Mouse (Mus musculus) left cerebral cortex, postnatal 14 days (tissue): ENCODE measurements around the gene Stab1. TPM values are rescaled to one million over a fixed set of nuclear protein-coding genes. Genes with fewer than 3 reads are reported as not detected.

Experiments
- DNase-seq, 2 experiments: peaks; one replicate each; pipeline ENCODE4 v3.0.0; 2021 to 2022; ENCODE audit warnings: low spot score in 2 of 2, mixed read lengths in 1 of 2
- intact Hi-C: fragments of 180-260 bp; cut with DNase I; formaldehyde crosslinking; loops from one replicate; pipeline ENCODE4 v1.15.1; 2025
- long read RNA-seq, 2 experiments: library from polyadenylated mRNA; stranded (forward); transcript quantifications; one replicate each; pipeline ENCODE4 v2.0.0; 2021
- total RNA-seq, 2 experiments: library from RNA; stranded (reverse); gene quantifications; 2 replicates each; pipeline ENCODE4 v1.2.3; 2021

Stab1 gene
- 10 to 100 TPM; 26.8 to 31.4 TPM for total RNA-seq
- long read RNA-seq, experiment 1, full-length matches to known transcripts, result 2 of 6 reads
- long read RNA-seq, experiment 1, partial matches to known transcripts, result 3 of 6 reads
- long read RNA-seq, experiment 1, other reads (novel, unspliced or antisense), result 1 of 6 reads
- long read RNA-seq, experiment 2, partial matches to known transcripts, result 2 of 5 reads
- long read RNA-seq, experiment 2, other reads (novel, unspliced or antisense), result 2 of 5 reads

DNA sequence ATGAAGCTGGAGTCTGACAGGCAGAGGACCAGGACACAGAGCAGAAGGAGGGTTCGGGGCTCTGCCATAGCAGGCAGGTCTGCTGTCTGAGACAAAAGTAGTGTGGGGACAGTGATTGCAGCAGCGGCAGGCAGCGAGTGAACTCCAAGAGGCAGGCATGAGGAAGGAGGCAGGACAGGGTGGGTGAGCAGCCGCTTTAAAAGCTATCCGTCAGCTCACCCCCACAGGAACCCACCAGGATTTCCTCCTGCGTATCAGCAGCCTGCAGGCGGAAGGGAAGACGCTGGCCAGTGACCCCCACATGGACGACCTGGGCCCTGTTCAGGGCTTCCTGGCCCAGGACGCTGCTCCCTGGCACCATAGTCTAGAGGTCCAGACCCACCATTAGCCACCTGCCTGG lies at the start of gene Stab1:
Gene Stab1 (minus strand): TSS at position 217 of the 400 bp plus-strand sequence.
- DNase-seq, result no peak
- intact Hi-C loops, result no loop called here

DNA sequence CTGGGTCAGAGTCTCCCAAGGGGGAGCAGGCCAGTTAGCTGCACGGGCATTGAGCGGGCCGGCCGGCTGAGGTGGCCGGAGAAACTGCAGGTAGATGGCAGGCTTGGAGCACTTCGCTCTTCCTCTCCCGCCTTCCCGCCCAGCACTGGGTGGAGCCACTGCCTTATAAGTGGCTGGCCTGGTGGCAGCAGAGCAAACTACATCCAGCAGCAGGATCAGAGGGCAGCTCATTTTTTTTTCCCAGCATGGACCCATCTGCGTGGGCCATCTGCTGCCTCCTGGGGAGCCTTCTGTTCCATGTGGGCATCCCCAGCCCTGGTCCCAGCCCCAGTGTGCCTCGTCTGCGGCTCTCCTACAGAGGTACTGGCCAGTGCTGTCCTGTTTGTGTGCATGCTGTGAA lies 49.2 kb upstream of the Stab1 start, which contains the start of gene Sema3g:
Gene Sema3g (plus strand): TSS at position 195 of the 400 bp plus-strand sequence.
- intact Hi-C loops, result loop anchor here (2.0 kb wide), 1 partner anchor 15 kb away; no protein-coding TSS in a partner anchor
- no peak for DNase-seq

DNA sequence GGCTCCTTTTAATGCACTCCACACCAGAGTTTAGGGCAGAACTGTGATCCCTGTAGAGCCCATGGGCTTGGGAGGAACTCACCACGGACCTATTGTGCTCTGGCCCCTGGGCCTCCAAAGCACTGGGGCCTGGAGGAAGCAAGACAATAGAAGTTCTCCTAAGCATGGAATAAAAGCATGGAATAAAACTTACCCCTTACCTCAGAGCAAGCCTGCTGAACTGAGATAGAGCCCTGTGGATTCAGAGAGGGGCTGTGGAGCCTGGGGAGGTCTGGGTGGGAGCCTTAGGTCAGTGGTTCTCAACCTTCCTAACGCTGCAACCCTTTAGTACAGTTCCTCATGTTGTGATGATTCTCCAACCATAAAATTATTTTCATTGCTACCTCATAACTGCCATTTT lies 48.4 kb upstream of the Stab1 start, which contains the start of gene Nisch:
Gene Nisch (minus strand): TSS at position 101 of the 400 bp plus-strand sequence.
- DNase-seq, result no peak
- intact Hi-C loops, result loop anchor here (2.0 kb wide), 1 partner anchor 16 kb away; no protein-coding TSS in a partner anchor

DNA sequence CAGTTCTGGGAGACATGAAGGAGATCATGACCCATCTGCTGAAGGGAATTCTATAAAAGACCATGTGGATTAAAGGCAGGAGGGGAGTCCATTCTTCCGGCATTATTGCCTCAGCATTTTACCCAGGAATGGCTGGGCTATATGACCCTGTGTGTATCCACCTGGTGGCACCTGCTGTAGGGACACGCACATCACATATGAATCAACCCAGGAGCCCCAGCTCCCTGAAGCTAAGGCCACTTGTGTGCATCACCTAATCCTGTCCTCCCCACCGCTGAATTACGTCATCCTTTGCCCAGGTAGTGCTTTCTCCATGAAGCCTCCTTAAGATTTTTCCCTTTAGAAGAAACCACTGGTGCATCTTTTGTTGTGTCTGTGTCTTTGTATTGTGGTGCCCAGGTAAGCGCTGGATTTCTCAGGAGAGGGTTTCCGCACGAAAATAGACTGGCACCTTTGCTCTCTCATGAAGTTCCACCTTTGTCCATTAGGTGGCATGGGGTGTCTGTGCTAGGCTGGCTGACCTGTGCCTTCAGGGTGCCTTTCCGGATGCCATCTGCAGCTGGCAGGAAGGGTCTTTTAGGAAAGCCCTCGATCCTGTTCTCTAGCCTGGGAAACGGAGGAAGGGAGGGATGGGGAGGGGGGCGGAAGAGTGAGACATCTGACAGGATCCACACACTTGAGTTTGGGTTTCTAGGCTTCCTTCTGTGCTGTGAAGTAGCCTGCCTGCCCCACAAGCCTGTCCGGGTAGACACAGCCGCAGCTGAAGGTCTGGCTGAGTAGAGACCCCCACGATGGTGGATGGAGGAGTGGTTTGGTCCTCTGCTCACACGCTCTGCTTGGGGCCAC lies 46.9 kb upstream of the Stab1 start:
- intact Hi-C loops, result loop anchor here (2.0 kb wide), 1 partner anchor 17 kb away; no protein-coding TSS in a partner anchor
- DNase-seq, result peak in 1 of 2 experiments; percentile 67

DNA sequence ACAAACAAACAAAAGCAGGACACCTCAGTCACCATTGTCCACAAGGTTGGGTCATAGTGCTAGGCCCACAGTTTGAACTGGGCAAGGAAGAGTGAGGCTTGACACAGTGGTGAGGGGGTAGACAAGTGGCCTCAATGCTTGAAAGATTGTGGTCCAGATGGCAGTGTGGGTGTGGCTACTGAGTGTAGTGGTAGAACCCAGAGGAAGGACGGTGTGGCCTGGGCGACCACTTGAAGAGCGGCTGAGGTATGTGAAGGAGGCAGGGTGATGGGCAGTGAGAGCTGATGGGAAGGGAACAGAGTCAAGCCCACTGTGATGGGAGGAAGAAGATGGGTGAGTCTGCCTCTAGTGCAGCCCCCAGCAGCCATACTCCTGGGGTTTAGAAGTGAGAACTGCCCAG lies 46.2 kb upstream of the Stab1 start:
- no peak for DNase-seq
- intact Hi-C loops, result no loop called here

DNA sequence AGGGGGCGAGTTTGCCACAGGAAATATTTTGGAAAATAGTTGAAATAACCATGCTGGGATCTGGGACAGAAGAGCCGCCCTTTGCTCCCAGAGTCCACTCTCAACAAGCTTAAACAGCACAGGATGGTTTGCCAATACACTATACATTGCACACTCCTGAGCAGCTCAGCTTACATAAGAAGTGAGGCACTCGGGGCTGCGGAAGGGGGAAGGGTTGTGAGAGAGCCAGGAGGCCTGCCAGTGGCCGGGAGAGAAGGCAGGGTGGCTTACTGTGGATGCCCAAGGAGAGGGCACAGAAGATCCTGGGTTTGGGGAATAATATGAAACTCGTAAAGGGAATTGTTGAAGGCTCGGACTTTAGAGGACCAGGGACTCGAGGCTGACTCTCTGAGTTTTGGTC lies 45.4 kb upstream of the Stab1 start:
- DNase-seq, result no peak
- intact Hi-C loops, result no loop called here

DNA sequence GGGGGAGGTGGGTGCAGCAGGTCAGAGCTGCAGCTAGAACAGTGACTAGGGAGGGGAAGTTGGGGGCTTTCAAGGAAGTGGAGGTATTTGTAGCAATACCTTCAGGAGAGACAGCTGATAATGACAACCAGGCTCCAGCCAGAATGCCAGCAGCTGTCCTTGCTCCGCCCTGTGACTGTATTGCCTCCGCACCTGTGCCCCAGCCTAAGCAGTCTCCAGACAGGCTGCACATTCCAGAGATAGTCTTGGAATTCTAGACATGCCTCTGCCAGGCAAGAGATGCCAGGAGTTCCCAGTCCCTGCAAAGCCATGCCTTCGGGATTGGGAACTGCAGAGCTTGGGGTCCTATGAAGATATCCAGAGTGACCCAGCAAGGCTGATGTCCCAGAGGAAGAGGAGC lies 44.1 kb upstream of the Stab1 start:
- no peak for DNase-seq
- intact Hi-C loops, result no loop called here

DNA sequence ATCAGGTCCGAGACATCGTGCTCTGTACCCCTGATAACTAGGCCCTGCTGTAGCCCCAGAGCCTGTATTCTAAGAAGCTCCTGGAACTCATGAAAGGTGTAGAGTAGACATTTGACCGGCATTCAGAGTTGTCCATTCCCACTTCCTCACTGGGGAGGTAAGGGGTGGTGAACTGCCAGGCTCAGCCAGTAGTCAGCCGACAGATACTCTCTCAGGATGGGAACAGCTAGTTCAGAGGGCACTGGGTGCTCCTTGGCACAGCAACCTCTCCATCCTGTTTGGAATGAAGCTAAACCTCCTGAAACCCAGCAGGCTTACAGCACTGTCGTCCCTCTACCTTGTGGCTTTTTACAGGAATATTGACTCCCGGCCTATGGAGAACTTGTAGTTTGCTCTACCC lies 43.4 kb upstream of the Stab1 start:
- DNase-seq, result no peak
- intact Hi-C loops, result no loop called here

DNA sequence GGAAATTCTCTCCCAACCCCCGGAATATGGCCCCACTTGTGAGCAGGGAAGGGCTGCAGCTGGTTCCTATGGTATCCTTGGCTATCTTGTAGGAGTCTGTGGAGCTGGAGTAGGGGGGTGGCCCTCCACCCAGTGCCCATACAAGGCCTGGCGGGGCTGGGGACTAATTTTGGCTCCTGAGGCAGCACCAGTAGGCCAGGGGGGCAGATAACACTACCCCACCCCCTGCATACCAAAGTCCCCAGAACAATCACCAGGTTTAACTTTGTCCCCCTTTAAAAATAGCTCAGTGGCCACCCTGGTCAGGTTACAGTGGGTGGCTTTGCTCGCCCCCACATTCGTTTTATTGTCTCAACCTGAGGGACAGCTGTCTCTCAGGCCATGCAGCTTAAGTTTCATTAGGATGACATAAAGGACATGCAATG lies 40.7 kb upstream of the Stab1 start:
- intact Hi-C loops, result loop anchor here (5.0 kb wide), 1 partner anchor 43 kb away; the partner anchor contains the start of genes Bap1 and Phf7
- no peak for DNase-seq

DNA sequence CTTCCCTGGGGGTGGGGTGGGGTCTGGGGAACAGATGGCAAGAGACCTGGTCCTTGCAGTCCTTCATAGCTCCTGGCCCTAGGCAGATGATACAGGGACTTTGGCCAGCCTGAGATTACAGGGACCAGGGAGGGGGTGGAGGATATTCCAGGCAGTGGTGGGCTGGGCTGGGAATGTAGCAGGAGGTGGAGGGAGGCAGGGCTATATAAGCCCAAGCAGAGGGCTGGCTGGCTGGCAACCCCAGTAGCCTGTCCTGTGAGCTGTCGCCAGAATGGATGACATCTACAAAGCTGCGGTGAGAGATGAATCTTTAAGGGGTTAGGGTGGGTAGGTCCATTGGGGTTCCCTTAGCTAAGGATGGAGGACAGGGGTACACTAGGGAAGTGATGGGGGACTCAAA lies 39.6 kb upstream of the Stab1 start, which contains the start of gene Tnnc1:
Gene Tnnc1 (plus strand): TSS at position 229 of the 400 bp plus-strand sequence.
- intact Hi-C loops, result loop anchor here (5.0 kb wide), 1 partner anchor 44 kb away; the partner anchor contains the start of genes Bap1 and Phf7
- DNase-seq, result no peak

DNA sequence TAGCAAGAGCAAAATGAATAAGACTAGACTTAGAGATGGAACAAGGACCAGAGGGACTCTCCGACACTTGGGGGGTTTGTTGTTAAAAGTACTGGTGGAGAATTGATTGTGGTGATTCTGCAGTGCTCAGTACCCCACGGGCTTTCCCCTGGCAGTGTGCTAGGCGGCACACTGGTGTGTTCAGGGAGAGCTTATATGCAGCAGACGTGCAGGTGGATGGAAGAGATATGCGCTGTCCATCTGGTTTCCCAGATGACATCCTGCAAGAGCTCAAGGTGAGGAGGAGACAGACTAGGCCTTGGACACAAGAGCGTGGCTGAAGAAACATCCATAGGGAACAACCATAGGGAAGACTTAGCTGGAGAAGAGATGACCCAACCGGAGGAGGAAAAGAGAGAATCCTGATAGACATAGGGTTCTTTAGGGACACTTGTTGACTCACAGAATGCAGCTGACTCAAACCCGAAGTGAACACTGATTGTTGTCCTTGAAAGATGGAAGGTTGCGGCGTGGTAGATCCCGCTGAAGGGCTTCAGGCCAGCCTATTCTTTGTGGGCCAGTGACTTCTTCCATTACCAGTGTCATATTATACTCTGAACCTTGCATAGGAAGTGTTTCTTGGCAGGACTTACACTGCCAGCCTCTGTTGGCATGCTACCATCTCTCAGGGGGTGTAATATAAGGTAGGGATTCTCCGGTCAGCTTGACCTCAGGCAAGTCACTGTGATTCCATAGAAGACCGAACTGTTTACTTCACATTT lies 38.8 kb upstream of the Stab1 start:
- no peak for DNase-seq
- intact Hi-C loops, result loop anchor here (5.0 kb wide), 1 partner anchor 45 kb away; the partner anchor contains the start of genes Bap1 and Phf7

DNA sequence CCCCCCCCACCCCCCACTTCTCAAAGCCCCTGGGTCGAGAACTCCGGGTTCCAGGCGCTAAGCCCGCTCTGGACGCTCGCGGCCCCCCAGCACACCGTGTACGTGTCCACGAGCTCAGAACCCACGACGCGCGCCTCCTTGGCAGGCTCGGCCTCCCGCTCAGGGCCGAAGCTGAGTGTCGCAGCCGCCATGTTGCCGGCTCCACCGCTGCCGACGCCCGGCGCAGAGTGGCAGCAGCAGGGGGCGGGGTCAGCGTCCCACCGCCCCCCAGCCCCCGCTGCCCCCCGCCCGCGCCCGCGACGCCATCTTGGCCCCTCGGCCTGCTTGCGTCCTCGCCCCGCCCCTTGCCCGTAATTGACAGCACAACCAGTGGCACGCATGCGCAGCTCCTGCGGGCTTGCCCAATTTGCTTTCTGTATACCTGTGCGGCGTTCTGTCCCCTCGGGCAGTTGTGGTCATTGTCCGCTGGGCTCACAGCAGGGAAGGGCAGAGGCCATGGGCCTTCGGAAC lies 38.1 kb upstream of the Stab1 start:
- peak; percentile 94 to 96 for DNase-seq
- intact Hi-C loops, result loop anchor here (5.0 kb wide), 1 partner anchor 46 kb away; the partner anchor contains the start of genes Bap1 and Phf7

DNA sequence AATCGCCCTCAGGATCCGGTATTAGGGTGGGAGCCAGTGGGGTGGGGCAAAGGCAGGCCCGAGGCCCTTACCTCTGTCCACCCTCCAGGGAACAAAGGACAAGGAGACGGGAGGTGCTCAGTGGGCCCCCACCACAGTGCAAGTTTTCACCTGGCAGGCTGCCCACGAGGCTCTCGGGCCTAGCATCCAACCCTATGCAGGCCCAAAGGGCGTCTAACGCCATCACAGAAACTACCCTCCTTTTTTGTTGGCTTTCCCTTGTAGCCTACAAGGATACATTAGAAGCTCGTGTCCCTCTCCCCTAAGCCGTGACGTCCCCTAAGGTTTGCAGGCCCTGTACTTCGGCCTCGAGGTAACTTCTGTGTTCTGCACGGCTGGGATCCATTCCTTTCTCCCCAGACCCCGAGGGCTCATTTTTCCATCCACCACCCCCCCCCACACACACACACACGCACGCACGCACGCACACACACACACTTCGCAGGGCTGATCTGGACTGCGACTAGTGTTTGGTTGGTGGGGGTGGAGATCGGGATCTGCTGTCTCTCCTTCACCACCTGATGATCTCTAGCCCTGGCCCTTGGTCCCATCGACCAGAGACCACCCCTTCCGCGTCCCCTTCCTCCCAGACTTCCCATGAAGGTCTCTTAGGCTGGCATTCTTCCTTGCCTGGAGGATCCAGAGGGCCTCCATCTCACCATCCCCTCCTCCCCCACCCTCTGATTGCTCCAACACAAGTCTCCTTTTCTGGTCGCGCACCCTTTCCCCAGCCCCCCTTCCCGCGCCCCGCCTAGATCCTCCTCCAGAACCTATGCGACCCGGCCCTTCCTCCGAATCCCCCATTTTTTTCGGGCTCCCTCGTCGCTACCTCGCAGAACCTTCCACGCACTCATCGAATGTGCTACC lies 37.4 kb upstream of the Stab1 start:
- peak; percentile 34 to 58 for DNase-seq
- intact Hi-C loops, result loop anchor here (5.0 kb wide), 1 partner anchor 46 kb away; the partner anchor contains the start of genes Bap1 and Phf7

DNA sequence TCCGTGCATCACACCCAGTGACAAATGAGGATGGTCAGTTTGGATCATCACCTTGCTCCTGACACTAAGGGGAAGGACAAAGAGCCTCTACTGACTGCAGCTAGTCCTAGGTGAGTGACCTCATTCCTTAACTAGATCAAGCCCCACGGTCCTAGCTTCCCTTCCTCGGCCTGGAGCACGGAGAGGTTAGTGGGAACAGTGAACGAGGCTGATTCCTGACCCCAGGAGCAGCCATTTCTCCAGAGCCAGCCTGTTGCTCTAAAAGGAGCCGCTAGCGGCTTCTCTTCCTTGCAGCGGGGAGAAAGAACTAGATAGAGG lies 36.8 kb upstream of the Stab1 start:
- DNase-seq, result no peak
- intact Hi-C loops, result loop anchor here (5.0 kb wide), 1 partner anchor 47 kb away; the partner anchor contains the start of genes Bap1 and Phf7

DNA sequence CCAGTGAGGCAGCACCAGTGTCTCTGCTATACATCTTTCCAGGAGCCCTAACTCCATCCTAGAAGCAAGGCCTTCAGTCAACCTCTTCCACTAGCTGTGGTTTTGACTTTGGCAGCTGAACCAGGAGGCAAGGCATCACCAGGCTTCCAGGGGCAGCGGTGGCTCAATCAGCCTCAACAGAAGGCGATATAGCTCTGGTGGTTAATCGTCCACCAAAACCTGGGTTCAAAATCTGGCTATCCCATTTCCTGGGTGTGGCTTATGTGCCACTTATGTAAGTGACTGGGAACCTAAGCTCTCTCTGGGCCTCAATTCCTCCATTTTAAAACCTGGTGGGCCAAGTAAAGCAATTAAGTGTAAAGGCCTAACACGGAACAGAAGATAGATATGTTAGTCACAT lies 36.4 kb upstream of the Stab1 start:
- intact Hi-C loops, result loop anchor here (5.0 kb wide), 1 partner anchor 47 kb away; the partner anchor contains the start of genes Bap1 and Phf7
- DNase-seq, result no peak

DNA sequence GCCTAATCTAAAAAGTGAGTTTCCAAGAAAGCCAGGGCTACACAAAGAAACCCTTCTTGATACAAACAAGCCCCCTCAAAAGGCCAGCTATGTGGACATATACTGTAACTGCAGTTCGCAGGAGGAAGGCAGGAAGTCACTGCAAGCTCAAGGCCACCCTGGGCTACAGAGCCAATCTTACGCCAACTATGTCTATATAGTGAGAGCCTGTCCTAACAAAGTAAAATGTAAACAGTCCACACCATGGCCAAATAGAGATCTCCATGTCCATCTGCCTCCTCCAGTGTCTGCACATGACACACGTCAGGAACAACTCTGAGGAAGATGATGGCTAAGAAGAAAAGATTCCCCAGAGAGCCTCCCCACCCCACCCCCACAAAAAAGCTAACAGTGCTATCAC lies 31.6 kb upstream of the Stab1 start:
- intact Hi-C loops, result no loop called here
- no peak for DNase-seq

DNA sequence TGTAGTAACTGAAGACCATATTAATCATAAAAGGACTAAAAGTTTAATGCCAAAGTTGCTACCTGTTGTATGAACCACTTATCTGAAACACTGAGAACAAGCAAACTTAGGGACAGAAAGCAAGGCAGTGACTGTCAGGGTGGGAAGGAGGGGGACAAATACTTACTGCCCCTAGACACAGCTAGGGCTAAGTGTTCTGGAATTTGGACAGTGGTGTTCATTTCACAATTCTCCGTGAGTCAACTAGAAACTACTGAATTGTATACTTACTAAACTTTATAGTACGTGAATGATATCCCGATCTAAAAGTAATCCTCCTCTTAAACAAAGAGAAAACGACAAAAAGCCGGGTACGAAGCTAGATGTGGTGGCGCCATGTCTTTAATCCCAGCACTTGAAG lies 31.2 kb upstream of the Stab1 start:
- intact Hi-C loops, result loop anchor here (5.0 kb wide), 1 partner anchor 67 kb away; the partner anchor contains the start of gene Nt5dc2
- DNase-seq, result no peak
